Mouse (Mus musculus): Measurements from ENCODE around the gene Amigo3.

GRCm38 (mm10) chr9:108035331-108036156 lies 17.4 kb upstream of the Amigo3 start:
- TF ChIP-seq CTCF (IDR thresholded peaks at IDR 0.05; ENCODE audit: extremely low read depth, insufficient read depth, insufficient read length, insufficient replicate concordance) (no peak), POLR2A (IDR thresholded peaks at IDR 0.05; ENCODE audit: low read depth, low read length) (no peak)

Data from spleen, adult 2 months (tissue).